Mouse (Mus musculus) heart, embryonic 15.5 days (tissue): ENCODE results near the gene Lrrc41. TPM values are rescaled to one million over a fixed set of nuclear protein-coding genes. Genes with fewer than 3 reads are reported as not detected.

ENCODE experiments used
- ATAC-seq: fragments of 200-750 bp; cut with Nextera tagmentation; replicated peaks from 2 replicates; pipeline ENCODE4 v1.8.0; 2017; ENCODE audit warnings: low read depth, moderate TSS enrichment; ENCODE audit not compliant: insufficient number of reproducible peaks, insufficient read depth, low FRiP score
- H3K27ac ChIP-seq: fragments of 300-500 bp; sonication (generic); 2 replicates; pipeline ENCODE4 v1.5.1; 2015; ENCODE audit warnings: mild to moderate bottlenecking, inconsistent platforms
- H3K27me3 ChIP-seq: fragments of 300-500 bp; sonication (generic); 2 replicates; pipeline ENCODE4 v1.6.1; 2015; ENCODE audit warnings: inconsistent platforms
- H3K36me3 ChIP-seq: fragments of 300-500 bp; sonication (generic); 2 replicates; pipeline ENCODE4 v1.6.1; 2015; ENCODE audit warnings: mild to moderate bottlenecking, inconsistent platforms
- H3K4me1 ChIP-seq: fragments of 300-500 bp; sonication (generic); replicated peaks from 2 replicates; pipeline ENCODE4 v1.6.1; 2015; ENCODE audit warnings: inconsistent platforms
- H3K4me2 ChIP-seq: fragments of 300-500 bp; sonication (generic); 2 replicates; pipeline ENCODE4 v1.6.1; 2015; ENCODE audit warnings: inconsistent platforms, mild to moderate bottlenecking, moderate library complexity
- H3K4me3 ChIP-seq: fragments of 300-500 bp; sonication (generic); 2 replicates; pipeline ENCODE4 v1.5.1; 2015; ENCODE audit warnings: mild to moderate bottlenecking, inconsistent platforms
- H3K9ac ChIP-seq: fragments of 300-500 bp; sonication (generic); 2 replicates; pipeline ENCODE4 v1.6.1; 2015; ENCODE audit warnings: mild to moderate bottlenecking, inconsistent platforms
- H3K9me3 ChIP-seq: fragments of 300-500 bp; sonication (generic); replicated peaks from 2 replicates; pipeline ENCODE4 v1.6.1; 2016; ENCODE audit warnings: inconsistent platforms
- WGBS: fragments of 180-500 bp; shearing (Covaris S2); methylation state at CpG from one replicate; pipeline ENCODE4 v1.1.7; 2015; ENCODE audit warnings: mixed read lengths; 5-methylcytosine and 5-hydroxymethylcytosine counted together
- polyA plus RNA-seq: library from polyadenylated mRNA; unstranded; fragments of >200 nt; fragmentation: Nextera tagmentation; extraction: Ambion mirVana; gene quantifications from 2 replicates; pipeline ENCODE4 v1.2.1, GENCODE M21; 2015

Gene Lrrc41
- polyA plus RNA-seq = 44.1 and 56.7 TPM in 2 replicates

GRCm38 (mm10) chr4:116074861-116075620 lies at the start of gene Lrrc41, which contains the start of gene Uqcrh:
Gene Lrrc41 (plus strand): TSS chr4:116075269.
Gene Uqcrh (minus strand): TSS chr4:116075071.
- H3K27me3 ChIP-seq = no peaks in the 10 kb centered on the region
- peak within 1 kb of the TSS; percentile 87 for H3K9ac ChIP-seq
- peaks cover 31% of the 10 kb centered on the region for H3K4me1 ChIP-seq
- peak within 1 kb of the TSS; percentile 81 for H3K4me2 ChIP-seq
- WGBS = under 1% methylated on average over 55 of the region's 55 CpGs
- peak within 1 kb of the TSS; percentile 72 for H3K4me3 ChIP-seq
- H3K27ac ChIP-seq = peak within 1 kb of the TSS; percentile 97
- peaks cover 12% of the 10 kb centered on the region for H3K36me3 ChIP-seq
- H3K9me3 ChIP-seq = no peaks in the 10 kb centered on the region
- ATAC-seq = peak; percentile 91

GRCm38 (mm10) chr4:116032906-116033305 lies 42.2 kb upstream of the Lrrc41 start:
- Histone ChIP-seq H3K4me3 (no peak overlapping the region), H3K9me3 (no peaks in the 10 kb centered on the region), H3K4me1 (no peaks in the 10 kb centered on the region), H3K9ac (no peak overlapping the region), H3K27ac (no peak overlapping the region), H3K36me3 (peaks cover 16% of the 10 kb centered on the region), H3K27me3 (no peaks in the 10 kb centered on the region), H3K4me2 (no peak overlapping the region)
- WGBS = 88% methylated on average over 9 of the region's 9 CpGs
- no peak for ATAC-seq

- no peak overlapping the region for H3K4me3 ChIP-seq
- H3K36me3 ChIP-seq = peaks cover 18% of the 10 kb centered on the region
- no peak overlapping the region for H3K9ac ChIP-seq
- no peaks in the 10 kb centered on the region for H3K27me3 ChIP-seq
- H3K4me1 ChIP-seq = no peaks in the 10 kb centered on the region
- no peak for ATAC-seq
- no peak overlapping the region for H3K27ac ChIP-seq
- 86% methylated on average over 5 of the region's 5 CpGs for WGBS
- no peaks in the 10 kb centered on the region for H3K9me3 ChIP-seq
- no peak overlapping the region for H3K4me2 ChIP-seq
Observed at GRCm38 (mm10) chr4:116033374-116033773, 41.7 kb upstream of the Lrrc41 start.

GRCm38 (mm10) chr4:116040466-116040865 lies 34.6 kb upstream of the Lrrc41 start:
- Histone ChIP-seq H3K9ac (no peak overlapping the region), H3K27ac (no peak overlapping the region), H3K27me3 (no peaks in the 10 kb centered on the region), H3K4me2 (no peak overlapping the region), H3K9me3 (no peaks in the 10 kb centered on the region), H3K4me1 (no peaks in the 10 kb centered on the region), H3K4me3 (no peak overlapping the region), H3K36me3 (peaks cover 47% of the 10 kb centered on the region)
- ATAC-seq = no peak
- WGBS = 88% methylated on average over 2 of the region's 2 CpGs

- ATAC-seq = no peak
- Histone ChIP-seq H3K36me3 (peaks cover 47% of the 10 kb centered on the region), H3K9ac (no peak overlapping the region), H3K27me3 (no peaks in the 10 kb centered on the region), H3K4me2 (no peak overlapping the region), H3K9me3 (no peaks in the 10 kb centered on the region), H3K27ac (no peak overlapping the region), H3K4me1 (no peaks in the 10 kb centered on the region), H3K4me3 (no peak overlapping the region)
- 71% methylated on average over 3 of the region's 3 CpGs for WGBS
Observed at GRCm38 (mm10) chr4:116042186-116042585, 32.9 kb upstream of the Lrrc41 start.

- no peak overlapping the region for H3K9ac ChIP-seq
- H3K36me3 ChIP-seq = peaks cover 23% of the 10 kb centered on the region
- WGBS = 69% methylated on average over 2 of the region's 2 CpGs
- no peak overlapping the region for H3K4me2 ChIP-seq
- H3K4me3 ChIP-seq = no peak overlapping the region
- H3K27ac ChIP-seq = no peak overlapping the region
- H3K4me1 ChIP-seq = no peaks in the 10 kb centered on the region
- H3K9me3 ChIP-seq = no peaks in the 10 kb centered on the region
- no peaks in the 10 kb centered on the region for H3K27me3 ChIP-seq
- no peak for ATAC-seq
Observed at GRCm38 (mm10) chr4:116046604-116047003, 28.5 kb upstream of the Lrrc41 start.

- no peak overlapping the region for H3K9ac ChIP-seq
- H3K27ac ChIP-seq = no peak overlapping the region
- H3K36me3 ChIP-seq = peaks cover 14% of the 10 kb centered on the region
- H3K4me3 ChIP-seq = no peak overlapping the region
- no peak overlapping the region for H3K4me2 ChIP-seq
- peaks cover 6% of the 10 kb centered on the region for H3K4me1 ChIP-seq
- no peaks in the 10 kb centered on the region for H3K27me3 ChIP-seq
- H3K9me3 ChIP-seq = no peaks in the 10 kb centered on the region
- ATAC-seq = no peak
- WGBS = 100% methylated on average over 1 of the region's 1 CpGs
Observed at GRCm38 (mm10) chr4:116047681-116048080, 27.4 kb upstream of the Lrrc41 start.

- 52% methylated on average over 7 of the region's 7 CpGs for WGBS
- Histone ChIP-seq H3K36me3 (peaks cover 8% of the 10 kb centered on the region), H3K4me2 (no peak overlapping the region), H3K9me3 (no peaks in the 10 kb centered on the region), H3K4me1 (peaks cover 11% of the 10 kb centered on the region), H3K4me3 (no peak overlapping the region), H3K27ac (no peak overlapping the region), H3K9ac (no peak overlapping the region), H3K27me3 (no peaks in the 10 kb centered on the region)
- ATAC-seq = no peak
Observed at GRCm38 (mm10) chr4:116048130-116048920, 26.7 kb upstream of the Lrrc41 start.

GRCm38 (mm10) chr4:116049211-116049610 lies 25.9 kb upstream of the Lrrc41 start:
- no peaks in the 10 kb centered on the region for H3K9me3 ChIP-seq
- H3K27ac ChIP-seq = no peak overlapping the region
- no peak for ATAC-seq
- H3K4me2 ChIP-seq = no peak overlapping the region
- H3K27me3 ChIP-seq = no peaks in the 10 kb centered on the region
- peaks cover 1% of the 10 kb centered on the region for H3K36me3 ChIP-seq
- 69% methylated on average over 3 of the region's 3 CpGs for WGBS
- H3K4me3 ChIP-seq = no peak overlapping the region
- H3K4me1 ChIP-seq = peaks cover 11% of the 10 kb centered on the region
- no peak overlapping the region for H3K9ac ChIP-seq

- H3K4me2 ChIP-seq = peak overlapping the region; percentile 88
- H3K9ac ChIP-seq = peak overlapping the region; percentile 52
- H3K4me3 ChIP-seq = peak overlapping the region; percentile 67
- peak overlapping the region; percentile 95 for H3K27ac ChIP-seq
- H3K36me3 ChIP-seq = no peaks in the 10 kb centered on the region; the same call in 1 of the 2 replicates
- WGBS = 8% methylated on average over 22 of the region's 22 CpGs
- ATAC-seq = peak; percentile 33
- no peaks in the 10 kb centered on the region for H3K27me3 ChIP-seq
- H3K9me3 ChIP-seq = no peaks in the 10 kb centered on the region
- peaks cover 13% of the 10 kb centered on the region for H3K4me1 ChIP-seq
Observed at GRCm38 (mm10) chr4:116052526-116053293, 22.4 kb upstream of the Lrrc41 start.

- H3K4me2 ChIP-seq = peak within 1 kb of the TSS; percentile 88
- WGBS = under 1% methylated on average over 35 of the region's 35 CpGs
- H3K9ac ChIP-seq = peak within 1 kb of the TSS; percentile 52
- peak within 1 kb of the TSS; percentile 95 for H3K27ac ChIP-seq
- no peaks in the 10 kb centered on the region for H3K36me3 ChIP-seq
- peak; percentile 95 for ATAC-seq
- peak within 1 kb of the TSS; percentile 67 for H3K4me3 ChIP-seq
- no peaks in the 10 kb centered on the region for H3K9me3 ChIP-seq
- no peaks in the 10 kb centered on the region for H3K27me3 ChIP-seq
- H3K4me1 ChIP-seq = peaks cover 13% of the 10 kb centered on the region
Observed at GRCm38 (mm10) chr4:116053399-116053961, 21.6 kb upstream of the Lrrc41 start, which contains the start of gene Nsun4. Gene Nsun4 (minus strand): TSS chr4:116053876.
